Mouse (Mus musculus): Measurements from ENCODE around the gene Fam162b.

Fam162b gene

GRCm38 (mm10) chr10:51590139-51590574 is at the start of gene Fam162b:
TSS of gene Fam162b (minus strand) at chr10:51590517.
- in situ Hi-C loops (cut with MboI, MseI) = no loop called here

GRCm38 (mm10) chr10:51631411-51632136 is 41.3 kb upstream of the Fam162b start, which contains the start of gene Gprc6a:
TSS of gene Gprc6a (minus strand) at chr10:51631461.
- in situ Hi-C loops (cut with MboI, MseI) = no loop called here

- in situ Hi-C loops (cut with MboI, MseI) = no loop called here
These were observed 30.9 kb upstream of the Fam162b start for GRCm38 (mm10) chr10:51621193-51621592.

GRCm38 (mm10) chr10:51620126-51620525 is 29.8 kb upstream of the Fam162b start:
- in situ Hi-C loops (cut with MboI, MseI) = no loop called here

GRCm38 (mm10) chr10:51618538-51618937 is 28.2 kb upstream of the Fam162b start:
- in situ Hi-C loops (cut with MboI, MseI) = no loop called here

GRCm38 (mm10) chr10:51614826-51615590 is 24.7 kb upstream of the Fam162b start:
- in situ Hi-C loops (cut with MboI, MseI) = no loop called here

GRCm38 (mm10) chr10:51613421-51613820 is 23.1 kb upstream of the Fam162b start:
- in situ Hi-C loops (cut with MboI, MseI) = no loop called here

GRCm38 (mm10) chr10:51611969-51612682 is 21.8 kb upstream of the Fam162b start:
- in situ Hi-C loops (cut with MboI, MseI) = no loop called here

GRCm38 (mm10) chr10:51609741-51610425 is 19.6 kb upstream of the Fam162b start:
- in situ Hi-C loops (cut with MboI, MseI) = no loop called here

GRCm38 (mm10) chr10:51596928-51597635 is 6.8 kb upstream of the Fam162b start:
- in situ Hi-C loops (cut with MboI, MseI) = no loop called here

GRCm38 (mm10) chr10:51595001-51595931 is 4.9 kb upstream of the Fam162b start:
- in situ Hi-C loops (cut with MboI, MseI) = no loop called here

- in situ Hi-C loops (cut with MboI, MseI) = no loop called here
These were observed 1.3 kb upstream of the Fam162b start for GRCm38 (mm10) chr10:51591574-51591973.

GRCm38 (mm10) chr10:51584919-51585318 is 5.4 kb downstream of the Fam162b start:
- in situ Hi-C loops (cut with MboI, MseI) = no loop called here

- in situ Hi-C loops (cut with MboI, MseI) = no loop called here
These were observed 5.9 kb downstream of the Fam162b start for GRCm38 (mm10) chr10:51584378-51584777.

GRCm38 (mm10) chr10:51571225-51571996 is 18.9 kb downstream of the Fam162b start:
- in situ Hi-C loops (cut with MboI, MseI) = no loop called here

GRCm38 (mm10) chr10:51556005-51556404 is 34.3 kb downstream of the Fam162b start:
- in situ Hi-C loops (cut with MboI, MseI) = loop anchor here (10.0 kb wide), 1 partner anchor 829 kb away; the partner anchor contains the start of genes Gopc and Nepn

GRCm38 (mm10) chr10:51553348-51554123 is 36.8 kb downstream of the Fam162b start:
- in situ Hi-C loops (cut with MboI, MseI) = loop anchor here (10.0 kb wide), 1 partner anchor 831 kb away; the partner anchor contains the start of genes Gopc and Nepn

Measured in regulatory T cell (primary cell).